Mouse (Mus musculus) MEL (cell line): ENCODE results near the gene B3gnt7. TPM values are rescaled to one million over a fixed set of nuclear protein-coding genes. Genes with fewer than 3 reads are reported as not detected.
A peak's percentile ranks its signal among the peaks of the same experiment; 100 is the strongest.

ENCODE experiments used
- DNase-seq: peaks from one replicate; pipeline ENCODE4 v3.0.0; 2011; ENCODE audit warnings: low read depth, low spot score
- H3K27ac ChIP-seq: 2 replicates; pipeline ENCODE4 v1.5.1; 2012; ENCODE audit warnings: low read depth, mild to moderate bottlenecking, control low read depth, low read length, moderate library complexity; ENCODE audit not compliant: control insufficient read depth
- H3K27me3 ChIP-seq, 2 experiments: fragments of 150-350 bp in 1 of 2; sonication (generic) in 1 of 2; 2 replicates each; pipeline ENCODE4 v1.6.1; 2012; ENCODE audit warnings: low read length in 2 of 2, mild to moderate bottlenecking in 2 of 2, improper control_type of control experiment in 1 of 2, moderate library complexity in 1 of 2; ENCODE audit not compliant: insufficient read depth in 2 of 2, control insufficient read depth in 1 of 2
- H3K36me3 ChIP-seq, 2 experiments: 2 replicates each; pipeline ENCODE4 v1.6.1; 2012 to 2014; ENCODE audit warnings: low read length in 2 of 2, improper control_type of control experiment in 1 of 2, inconsistent platforms in 1 of 2, mild to moderate bottlenecking in 1 of 2; ENCODE audit not compliant: insufficient read depth in 2 of 2, control insufficient read depth in 1 of 2
- H3K4me1 ChIP-seq, 2 experiments: fragments of 150-350 bp in 1 of 2; sonication (generic) in 1 of 2; 2 replicates each; pipeline ENCODE4 v1.6.1; 2012; ENCODE audit warnings: low read length in 2 of 2, improper control_type of control experiment in 1 of 2, mild to moderate bottlenecking in 1 of 2; ENCODE audit not compliant: insufficient read depth in 2 of 2, control insufficient read depth in 1 of 2
- H3K4me3 ChIP-seq, 2 experiments: fragments of 150-350 bp in 1 of 2; sonication (generic) in 1 of 2; 2 replicates each; pipeline ENCODE4 v1.5.1; 2012; ENCODE audit warnings: low read depth in 2 of 2, low read length in 2 of 2, mild to moderate bottlenecking in 2 of 2, moderate library complexity in 2 of 2, control low read depth in 1 of 2, improper control_type of control experiment in 1 of 2; ENCODE audit not compliant: control insufficient read depth in 1 of 2, insufficient read depth in 1 of 2
- H3K79me2 ChIP-seq: 2 replicates; pipeline ENCODE4 v1.6.1; 2012; ENCODE audit warnings: mild to moderate bottlenecking, low read length, moderate library complexity; ENCODE audit not compliant: control insufficient read depth, poor library complexity, insufficient read depth
- H3K9ac ChIP-seq: 2 replicates; pipeline ENCODE4 v1.6.1; 2012; ENCODE audit warnings: low read depth, mild to moderate bottlenecking, control low read depth, low read length, moderate library complexity; ENCODE audit not compliant: control insufficient read depth, poor library complexity, severe bottlenecking
- H3K9me3 ChIP-seq: fragments of 150-350 bp; sonication (generic); replicated peaks from 2 replicates; pipeline ENCODE4 v1.6.1; 2012; ENCODE audit warnings: mild to moderate bottlenecking, low read length, improper control_type of control experiment, moderate library complexity; ENCODE audit not compliant: insufficient read depth
- BHLHE40 ChIP-seq: IDR thresholded peaks from 2 replicates; pipeline ENCODE4 v1.6.1; 2012; ENCODE audit warnings: low read depth, mild to moderate bottlenecking, inconsistent platforms, low read length, improper control_type of control experiment, borderline replicate concordance
- CHD2 ChIP-seq: IDR thresholded peaks from 2 replicates; pipeline ENCODE4 v1.6.1; 2011; ENCODE audit warnings: low read length, improper control_type of control experiment
- CTCF ChIP-seq, 3 experiments: IDR thresholded peaks in 2 of 3; conservative IDR thresholded peaks in 1 of 3; 2 replicates each; pipeline ENCODE4 v1.5.1; 2011 to 2012; ENCODE audit warnings: low read length in 3 of 3, low read depth in 2 of 3, mild to moderate bottlenecking in 2 of 3, improper control_type of control experiment in 1 of 3, inconsistent platforms in 1 of 3, mixed read lengths in 1 of 3, moderate library complexity in 1 of 3; ENCODE audit not compliant: control insufficient read depth in 1 of 3, insufficient read depth in 1 of 3, poor library complexity in 1 of 3, severe bottlenecking in 1 of 3
- E2F4 ChIP-seq: IDR thresholded peaks from 2 replicates; pipeline ENCODE4 v1.6.1; 2011; ENCODE audit warnings: low read depth, low read length, improper control_type of control experiment, borderline replicate concordance
- ELF1 ChIP-seq: IDR thresholded peaks from 2 replicates; pipeline ENCODE4 v1.6.1; 2014; ENCODE audit warnings: low read depth, mild to moderate bottlenecking, inconsistent platforms, low read length, improper control_type of control experiment, moderate library complexity
- EP300 ChIP-seq, 2 experiments: IDR thresholded peaks; 2 replicates each; pipeline ENCODE4 v1.6.1; 2011; ENCODE audit warnings: improper control_type of control experiment in 2 of 2, low read length in 2 of 2, low read depth in 1 of 2, mild to moderate bottlenecking in 1 of 2
- ETS1 ChIP-seq: IDR thresholded peaks from 2 replicates; pipeline ENCODE4 v1.6.1; 2012; ENCODE audit warnings: low read depth, mild to moderate bottlenecking, inconsistent platforms, low read length, improper control_type of control experiment, moderate library complexity
- GABPA ChIP-seq: IDR thresholded peaks from 2 replicates; pipeline ENCODE4 v1.6.1; 2012; ENCODE audit warnings: low read depth, mild to moderate bottlenecking, inconsistent platforms, low read length, improper control_type of control experiment, moderate library complexity
- GATA1 ChIP-seq: IDR thresholded peaks from 2 replicates; pipeline ENCODE4 v1.6.1; 2011; ENCODE audit warnings: low read depth, low read length, improper control_type of control experiment
- KAT2A ChIP-seq: conservative IDR thresholded peaks from 2 replicates; pipeline ENCODE4 v1.6.1; 2012; ENCODE audit warnings: low read depth, low read length, improper control_type of control experiment, inconsistent platforms
- MAFK ChIP-seq: IDR thresholded peaks from 2 replicates; pipeline ENCODE4 v1.6.1; 2011; ENCODE audit warnings: low read depth, mild to moderate bottlenecking, low read length, improper control_type of control experiment, borderline replicate concordance
- MAX ChIP-seq: IDR thresholded peaks from 2 replicates; pipeline ENCODE4 v1.6.1; 2011; ENCODE audit warnings: low read length, improper control_type of control experiment
- MXI1 ChIP-seq: IDR thresholded peaks from 2 replicates; pipeline ENCODE4 v1.6.1; 2011; ENCODE audit warnings: mild to moderate bottlenecking, low read depth, low read length, improper control_type of control experiment
- MYB ChIP-seq: IDR thresholded peaks from 2 replicates; pipeline ENCODE4 v1.6.1; 2011; ENCODE audit warnings: mild to moderate bottlenecking, low read depth, low read length, improper control_type of control experiment
- NELFE ChIP-seq: IDR thresholded peaks from 2 replicates; pipeline ENCODE4 v1.6.1; 2011; ENCODE audit warnings: low read depth, low read length, improper control_type of control experiment
- NRF1 ChIP-seq: IDR thresholded peaks from 2 replicates; pipeline ENCODE4 v1.6.1; 2014; ENCODE audit warnings: low read depth, mild to moderate bottlenecking, inconsistent platforms, low read length, improper control_type of control experiment, moderate library complexity; ENCODE audit not compliant: poor library complexity, insufficient read depth, severe bottlenecking
- POLR2AphosphoS5 ChIP-seq: IDR thresholded peaks from 2 replicates; pipeline ENCODE4 v1.6.1; 2012; ENCODE audit warnings: low read depth, borderline replicate concordance, mild to moderate bottlenecking, inconsistent platforms, low read length, moderate library complexity, mixed read lengths
- RAD21 ChIP-seq: IDR thresholded peaks from 2 replicates; pipeline ENCODE4 v1.6.1; 2011; ENCODE audit warnings: mild to moderate bottlenecking, low read depth, low read length, improper control_type of control experiment
- TAL1 ChIP-seq: IDR thresholded peaks from 2 replicates; pipeline ENCODE4 v1.6.1; 2012; ENCODE audit warnings: mild to moderate bottlenecking, inconsistent platforms, low read length, moderate library complexity, mixed read lengths
- TBP ChIP-seq: IDR thresholded peaks from 2 replicates; pipeline ENCODE4 v1.8.0; 2011; ENCODE audit warnings: low read depth, low read length, improper control_type of control experiment
- TCF12 ChIP-seq: IDR thresholded peaks from 2 replicates; pipeline ENCODE4 v1.6.1; 2014; ENCODE audit warnings: low read depth, mild to moderate bottlenecking, inconsistent platforms, low read length, improper control_type of control experiment, moderate library complexity
- UBTF ChIP-seq: IDR thresholded peaks from 2 replicates; pipeline ENCODE4 v1.6.1; 2012; ENCODE audit warnings: low read depth, mild to moderate bottlenecking, inconsistent platforms, low read length, improper control_type of control experiment, moderate library complexity, borderline replicate concordance; ENCODE audit not compliant: insufficient read depth
- ZKSCAN1 ChIP-seq: IDR thresholded peaks from 2 replicates; pipeline ENCODE4 v1.6.1; 2012; ENCODE audit warnings: low read depth, mild to moderate bottlenecking, inconsistent platforms, low read length, improper control_type of control experiment, moderate library complexity
- ZMIZ1 ChIP-seq: IDR thresholded peaks from 2 replicates; pipeline ENCODE4 v1.6.1; 2012; ENCODE audit warnings: low read depth, mild to moderate bottlenecking, inconsistent platforms, low read length, improper control_type of control experiment, moderate library complexity
- ZNF384 ChIP-seq: IDR thresholded peaks from 2 replicates; pipeline ENCODE4 v1.6.1; 2012; ENCODE audit warnings: low read depth, mild to moderate bottlenecking, inconsistent platforms, low read length, improper control_type of control experiment
- polyA plus RNA-seq, 2 experiments: library from polyadenylated mRNA; stranded (reverse) in 1 of 2; unstranded in 1 of 2; fragments of >175 nt in 1 of 2; fragments of >200 nt in 1 of 2; gene quantifications; 2 replicates each; pipeline versions ENCODE4 v1.2.1 to v1.2.4; 2012; ENCODE audit warnings: low replicate concordance in 2 of 2, low read depth in 1 of 2; ENCODE audit not compliant: insufficient read length in 2 of 2, insufficient read depth in 1 of 2, missing spikeins in 1 of 2
- total RNA-seq: library from RNA; depleted of rRNA; stranded (reverse); fragments of 300-350 nt; gene quantifications from 2 replicates; pipeline ENCODE4 v1.2.3, GENCODE M21; 2012

Gene B3gnt7
- total and polyA plus RNA-seq, 3 experiments, result 0.40 TPM; not detected in 2

DNA sequence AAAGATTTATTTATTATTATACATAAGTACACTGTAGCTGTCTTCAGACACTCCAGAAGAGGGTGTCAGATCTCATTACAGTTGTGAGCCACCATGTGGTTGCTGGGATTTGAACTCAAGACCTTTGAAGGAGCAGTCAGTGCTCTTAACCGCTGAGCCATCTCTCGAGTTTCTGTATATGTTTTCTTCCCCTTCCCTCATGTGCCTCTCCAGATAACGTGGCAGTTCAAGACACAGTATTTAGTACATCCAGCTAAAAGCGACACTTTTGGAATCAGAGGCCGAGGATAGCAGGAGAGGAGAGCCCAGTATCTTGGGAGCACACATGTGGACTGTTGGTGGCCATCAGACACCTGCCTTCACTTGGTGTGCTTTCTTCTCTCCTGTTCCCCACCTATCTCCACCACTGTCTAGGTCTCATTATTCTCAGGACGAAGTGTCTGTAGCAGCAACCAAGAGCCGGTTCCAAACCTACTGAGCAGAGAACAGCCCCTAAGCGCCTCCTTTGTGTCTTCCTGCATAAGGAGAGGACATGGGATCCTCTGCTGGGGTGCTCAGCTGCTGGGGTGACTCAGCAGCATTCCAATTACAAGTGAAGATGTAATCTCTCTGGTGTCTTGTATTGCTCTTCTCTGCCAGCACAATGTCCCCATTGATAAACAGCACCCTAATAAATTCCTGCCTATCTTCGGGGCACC lies 34.0 kb upstream of the B3gnt7 start:
- H3K27me3 ChIP-seq, result no peaks in the 10 kb centered on the region
- TF ChIP-seq EP300 (IDR thresholded peaks at IDR 0.05; ENCODE audit: low read depth in 1 of 2, low read length in 2 of 2), result peak; percentile 37 to 47
- TF ChIP-seq ETS1, result peak; percentile 86
- TF ChIP-seq GATA1, result peak; percentile 41; the same call in 1 of the 2 replicates
- no peak for TF ChIP-seq CTCF (IDR thresholded peaks at IDR 0.05 in 2 of 3, conservative IDR thresholded peaks at IDR 0.05 in 1 of 3; ENCODE audit: control insufficient read depth in 1 of 3, insufficient read depth in 1 of 3, low read depth in 2 of 3, low read length in 3 of 3, poor library complexity in 1 of 3, severe bottlenecking in 1 of 3)
- TF ChIP-seq MXI1, result no peak
- TF ChIP-seq TBP, result peak; percentile 90
- TF ChIP-seq ZNF384, result peak; percentile 3; the same call in 1 of the 2 replicates
- TF ChIP-seq ZKSCAN1, result no peak
- 0 out of 2 replicates have a peak, but pooled peaks have one; percentile 17 for TF ChIP-seq TCF12
- TF ChIP-seq RAD21, result no peak
- TF ChIP-seq, all 39 proteins: peak for 6
- H3K9ac ChIP-seq, result peak overlapping the region; percentile 33
- peak overlapping the region; percentile 56; the same call in 1 of the 2 replicates for H3K27ac ChIP-seq
- H3K9me3 ChIP-seq, result no peaks in the 10 kb centered on the region
- peaks cover 0 to 6% of the 10 kb centered on the region in 2 experiments; a peak in 2 of 4 replicates for H3K4me1 ChIP-seq
- H3K36me3 ChIP-seq, result peaks cover 0 to 4% of the 10 kb centered on the region in 2 experiments; a peak in 1 of 4 replicates
- H3K79me2 ChIP-seq, result no peaks in the 10 kb centered on the region
- peak; percentile 65 for DNase-seq
- peak overlapping the region in 1 of 2 experiments; percentile 21; a peak in 1 of 4 replicates for H3K4me3 ChIP-seq

DNA sequence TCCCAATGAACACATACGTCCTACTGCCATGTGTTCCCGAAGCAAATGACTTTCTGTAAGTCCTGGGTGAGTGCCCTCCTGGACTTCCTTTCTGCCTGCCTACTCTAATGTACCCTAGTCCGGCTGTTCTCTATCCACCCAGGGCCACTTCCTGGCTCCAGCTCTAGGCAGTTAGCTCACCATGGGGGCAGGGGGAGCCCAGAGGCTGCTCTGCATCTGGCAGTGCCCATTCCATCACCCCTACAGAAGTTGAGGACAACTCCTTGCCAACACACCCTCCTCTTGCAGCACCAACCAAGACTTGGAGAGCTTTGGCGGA lies 33.5 kb upstream of the B3gnt7 start:
- Histone ChIP-seq H3K79me2 (no peaks in the 10 kb centered on the region), H3K36me3 (peaks cover 0 to 4% of the 10 kb centered on the region in 2 experiments; a peak in 1 of 4 replicates), H3K4me3 (no peak overlapping the region), H3K9me3 (no peaks in the 10 kb centered on the region), H3K9ac (no peak overlapping the region), H3K27me3 (no peaks in the 10 kb centered on the region), H3K4me1 (peaks cover 0 to 6% of the 10 kb centered on the region in 2 experiments; a peak in 2 of 4 replicates)
- no peak for DNase-seq
- TF ChIP-seq NRF1 (no peak), MAX (no peak), GATA1 (no peak), UBTF (no peak)
- TF ChIP-seq, all 39 proteins: peak for 0
- no peak overlapping the region for H3K27ac ChIP-seq

DNA sequence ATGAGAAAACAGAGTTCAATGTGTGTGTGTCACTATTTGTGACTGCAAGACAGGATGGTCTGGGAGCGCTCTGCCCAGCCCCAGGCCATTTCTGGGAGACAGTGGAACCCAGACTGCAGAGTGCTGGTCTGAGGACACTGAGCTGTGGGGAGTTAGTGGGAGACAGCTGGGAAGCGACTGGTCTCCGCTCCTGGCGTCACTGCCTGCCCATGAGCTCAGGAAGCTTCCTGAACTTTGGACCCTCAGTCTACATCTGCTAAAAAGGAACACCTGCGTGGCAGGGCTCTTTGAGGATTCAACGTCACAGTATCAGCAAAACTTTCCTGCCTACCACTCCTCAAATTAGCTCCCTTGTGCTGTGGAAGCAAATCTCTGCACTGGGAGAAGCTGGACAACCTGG lies 30.9 kb upstream of the B3gnt7 start:
- Histone ChIP-seq H3K79me2 (no peaks in the 10 kb centered on the region), H3K4me3 (no peak overlapping the region), H3K27me3 (no peaks in the 10 kb centered on the region), H3K9me3 (no peaks in the 10 kb centered on the region), H3K9ac (no peak overlapping the region), H3K36me3 (peaks cover 0 to 4% of the 10 kb centered on the region in 2 experiments; a peak in 1 of 4 replicates), H3K4me1 (peaks cover 0 to 6% of the 10 kb centered on the region in 2 experiments; a peak in 2 of 4 replicates), H3K27ac (no peak overlapping the region)
- DNase-seq, result no peak
- no peak for TF ChIP-seq E2F4
- TF ChIP-seq TBP, result no peak
- TF ChIP-seq NRF1, result no peak
- no peak for TF ChIP-seq MYB
- TF ChIP-seq NELFE, result no peak
- no peak for TF ChIP-seq CHD2
- TF ChIP-seq BHLHE40, result no peak
- no peak for TF ChIP-seq TAL1
- TF ChIP-seq ELF1, result no peak
- no peak for TF ChIP-seq KAT2A
- TF ChIP-seq MAFK, result no peak
- TF ChIP-seq GABPA, result no peak
- no peak for TF ChIP-seq POLR2AphosphoS5
- TF ChIP-seq ZMIZ1, result no peak
